Mouse (Mus musculus) urinary bladder, postnatal 36 days (tissue): ENCODE data around the gene Limch1.

Experiments used
- DNase-seq, 2 experiments: peaks; one replicate each; pipeline ENCODE4 v3.0.0; 2022; ENCODE audit warnings: low spot score in 2 of 2, mixed read lengths in 1 of 2

Limch1 gene

DNA sequence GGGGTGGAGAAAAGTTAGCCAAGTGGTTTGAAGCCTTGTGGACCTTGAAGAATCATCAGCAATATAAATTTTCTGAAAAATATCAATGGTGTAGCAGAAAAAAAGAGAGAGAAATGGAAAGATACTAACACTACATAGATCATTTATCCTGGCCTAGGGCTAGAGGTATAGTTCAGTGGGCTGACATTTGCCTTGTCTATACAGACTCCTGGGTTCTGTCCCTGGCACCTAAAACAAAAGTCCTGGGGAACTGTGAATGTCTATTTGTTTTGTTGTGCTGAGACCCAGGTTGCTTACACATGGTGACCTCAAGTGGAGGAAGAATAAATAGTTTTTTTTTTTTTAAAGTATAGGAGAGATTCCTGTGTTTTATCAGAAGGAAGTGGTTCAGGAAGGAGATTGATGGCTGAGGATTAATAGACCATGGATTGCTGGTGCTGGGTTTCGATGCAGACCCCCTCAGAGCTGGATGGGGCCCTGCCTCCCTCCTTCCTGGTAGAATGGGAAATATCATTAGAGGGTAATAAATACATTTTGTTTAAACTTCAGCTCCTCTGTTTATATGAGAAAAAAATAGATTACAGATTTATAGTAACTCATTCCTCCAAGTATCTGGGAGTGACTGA, 40.5 kb downstream of the Limch1 start:
- no peak for DNase-seq

DNA sequence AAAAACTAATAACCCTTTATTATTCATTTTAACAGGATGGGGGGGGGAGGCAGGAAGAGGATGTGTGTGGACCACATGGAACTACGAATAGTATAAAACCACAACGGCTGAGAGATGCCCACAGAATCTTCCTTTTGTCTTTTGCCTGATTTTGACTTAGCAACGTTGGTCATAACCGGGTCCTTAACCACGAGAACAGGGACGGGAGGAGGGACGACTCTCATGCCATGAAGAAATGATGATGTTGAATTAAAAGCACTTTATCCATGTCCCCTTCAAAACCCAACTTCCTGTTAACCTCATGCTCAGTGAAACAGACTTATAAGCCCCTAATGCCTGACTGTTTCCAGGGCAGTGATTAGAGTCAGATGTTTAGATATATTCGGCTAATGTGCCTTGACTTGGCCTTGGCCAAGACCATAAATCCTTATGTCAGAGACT, 41.0 kb downstream of the Limch1 start:
- no peak for DNase-seq

DNA sequence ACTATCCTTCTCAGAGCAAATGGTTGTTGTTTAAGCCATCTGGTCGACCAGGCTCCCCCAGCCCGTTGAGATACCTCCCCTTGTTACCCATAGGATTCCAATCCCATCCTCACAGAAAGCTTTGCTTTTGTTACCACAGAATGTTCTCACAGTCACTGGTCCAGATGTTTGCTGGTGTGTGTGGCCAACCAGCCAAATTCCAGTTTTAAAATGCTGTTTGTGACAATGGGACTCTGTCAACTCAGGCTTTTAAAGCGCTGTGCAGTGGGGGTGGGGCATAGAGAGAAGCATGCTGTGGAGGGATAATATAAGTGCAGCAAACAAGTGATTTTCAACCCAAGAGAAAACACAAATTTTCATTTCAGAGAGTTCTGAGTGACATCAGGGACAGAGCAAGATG, 43.4 kb downstream of the Limch1 start:
- DNase-seq: no peak

DNA sequence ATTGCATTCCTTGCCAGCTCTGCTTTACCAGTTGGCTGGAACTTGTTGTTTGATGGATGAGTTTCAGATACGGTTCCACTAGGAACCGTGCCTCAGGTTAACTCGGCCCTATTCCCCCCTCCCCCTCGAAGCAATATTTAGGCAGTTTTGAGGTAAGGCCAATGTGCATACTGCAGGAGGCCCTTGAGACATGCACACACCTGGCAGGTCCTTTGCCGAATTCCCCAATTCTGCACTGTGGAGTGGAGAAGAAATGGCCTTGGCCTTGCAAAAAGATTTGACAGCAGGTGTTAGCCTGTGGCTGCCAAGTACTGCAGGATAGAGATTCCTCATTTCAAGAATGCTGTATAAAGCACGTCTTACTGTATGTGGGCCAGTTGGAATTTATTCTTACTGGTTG, 45.5 kb downstream of the Limch1 start:
- no peak for DNase-seq

DNA sequence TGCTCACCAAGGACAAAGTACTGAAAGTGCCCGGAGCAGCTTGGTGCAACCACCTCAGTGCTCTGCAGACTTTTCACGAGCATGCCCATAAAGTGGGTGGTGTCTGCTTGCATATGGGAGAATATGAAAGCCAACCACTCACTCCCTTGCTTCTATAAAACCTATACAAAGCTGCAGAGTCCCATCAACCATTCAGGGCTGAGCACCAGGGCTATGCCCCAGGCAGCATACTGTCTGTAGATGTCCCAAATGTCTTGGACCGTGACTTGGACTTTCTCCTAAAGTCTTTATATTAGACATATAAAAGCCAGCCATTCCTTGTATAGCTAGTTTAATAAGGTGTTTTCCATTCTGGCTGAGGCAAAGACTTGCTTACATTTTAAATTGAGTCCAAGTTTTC, 47.6 kb downstream of the Limch1 start:
- no peak for DNase-seq

DNA sequence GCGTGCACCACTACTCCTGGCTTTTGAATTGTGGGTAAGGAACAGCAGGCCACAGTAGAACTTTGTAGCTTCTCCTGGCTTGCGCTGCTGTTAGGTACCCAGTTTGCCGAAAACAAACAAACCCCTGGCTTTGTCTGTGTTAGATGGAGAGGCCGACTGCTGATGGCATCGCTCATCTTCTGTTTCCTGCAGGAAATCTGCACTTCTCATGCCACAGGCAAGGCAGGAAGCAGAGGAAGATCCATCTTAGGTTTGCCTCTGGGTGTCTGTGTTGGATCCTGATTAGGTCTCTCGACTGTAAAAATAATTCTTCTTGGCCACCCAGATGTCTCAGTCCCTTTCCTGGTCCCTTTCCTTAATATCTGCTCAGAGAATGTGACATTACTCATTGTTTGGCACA, 51.7 kb downstream of the Limch1 start:
- no peak for DNase-seq

DNA sequence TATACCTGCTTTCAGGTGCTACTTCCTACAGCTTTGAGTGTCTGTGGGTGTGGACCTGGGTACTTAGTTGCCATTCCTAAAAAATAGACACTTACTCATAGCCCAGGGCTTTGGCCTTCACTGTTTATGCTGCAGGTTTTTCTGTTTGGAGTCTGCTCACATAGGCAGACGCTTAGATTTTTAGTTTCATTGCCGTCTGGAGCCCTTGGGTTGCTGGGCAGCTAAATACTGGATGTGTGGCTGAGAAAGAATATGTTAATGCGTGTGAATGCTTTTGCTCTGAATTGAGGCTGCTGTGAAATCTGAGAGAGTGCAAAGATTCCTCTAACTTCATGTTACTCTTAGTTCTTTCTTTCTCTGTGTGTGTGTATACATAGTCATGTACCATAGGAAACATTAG, 52.5 kb downstream of the Limch1 start:
- no peak for DNase-seq

DNA sequence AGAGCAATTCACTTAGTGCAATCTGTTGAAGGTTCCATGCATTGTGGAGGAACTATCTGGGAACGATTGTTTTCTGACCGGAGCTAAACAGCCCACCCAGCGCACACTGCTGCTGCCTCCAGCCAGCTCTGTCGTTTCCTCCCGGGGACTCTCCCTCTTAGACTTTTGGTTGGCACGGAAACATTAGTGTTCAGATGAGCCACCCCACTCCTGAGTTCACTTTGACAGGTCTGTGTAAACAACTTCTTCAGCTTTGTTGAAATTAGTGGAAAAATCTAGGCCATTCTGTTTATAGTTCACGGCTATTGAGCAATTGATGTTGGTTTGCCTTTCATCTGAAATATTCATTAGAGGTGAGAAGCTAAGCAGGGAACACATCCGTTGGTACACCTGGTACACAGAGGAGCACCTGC, 53.0 kb downstream of the Limch1 start:
- DNase-seq: no peak

DNA sequence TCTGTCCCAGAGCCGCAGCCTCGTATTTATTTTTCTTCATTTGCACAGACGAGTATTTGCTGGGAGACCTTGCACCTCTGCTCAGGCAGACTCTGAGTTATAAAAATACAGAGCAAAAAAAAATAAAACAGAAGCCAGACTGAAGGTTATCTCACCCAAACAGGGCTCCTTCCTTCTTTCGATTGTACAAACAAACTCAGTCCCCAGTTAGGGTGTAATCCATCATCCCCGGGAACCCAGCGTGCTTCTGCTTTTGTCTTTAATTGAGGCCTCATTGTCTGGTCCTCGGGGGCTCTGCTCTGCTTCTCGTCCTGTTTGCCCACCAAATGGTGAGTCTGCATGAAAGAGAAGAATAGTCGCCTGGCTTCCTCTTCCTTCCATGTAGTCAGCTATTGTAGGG, 54.6 kb downstream of the Limch1 start:
- DNase-seq: no peak

DNA sequence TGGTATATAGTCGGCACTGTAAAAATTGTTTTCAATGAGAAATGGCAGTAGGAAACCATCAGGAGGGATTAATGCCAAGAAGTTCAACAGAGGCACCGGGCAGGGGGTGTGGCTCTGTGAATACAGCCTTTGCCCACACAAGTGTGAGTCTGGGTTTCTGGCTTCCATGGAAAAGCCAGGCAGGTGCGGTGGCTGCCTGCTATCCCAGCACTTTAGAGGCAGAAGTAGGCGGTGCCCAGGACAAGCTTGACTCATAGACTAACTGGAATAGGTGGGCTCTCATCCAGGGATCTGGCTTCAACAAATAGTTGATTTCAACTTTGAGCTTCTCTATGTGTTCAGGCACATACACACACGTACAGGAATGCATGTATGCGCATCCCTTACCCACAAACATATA, 55.4 kb downstream of the Limch1 start:
- DNase-seq: no peak

DNA sequence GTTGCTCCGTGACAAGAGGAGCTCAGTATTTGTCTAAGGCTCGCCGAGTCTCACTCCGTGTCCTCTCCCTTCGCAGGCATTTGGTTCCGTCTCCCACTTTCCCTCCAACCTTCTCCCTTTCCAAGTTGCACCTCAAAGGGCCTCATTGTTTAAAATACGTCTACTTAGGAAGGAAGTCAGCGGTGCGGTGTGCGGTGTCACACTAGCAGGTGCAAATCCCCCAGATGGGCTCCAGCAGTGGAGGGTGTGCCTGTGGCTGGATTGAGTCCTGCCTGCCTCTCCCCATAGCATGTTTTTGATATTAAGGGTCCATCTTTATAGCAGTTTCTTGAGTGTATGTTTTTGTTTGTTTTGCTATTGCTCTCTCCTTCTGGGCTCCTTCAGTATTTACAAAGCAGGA, 56.6 kb downstream of the Limch1 start:
- no peak for DNase-seq

DNA sequence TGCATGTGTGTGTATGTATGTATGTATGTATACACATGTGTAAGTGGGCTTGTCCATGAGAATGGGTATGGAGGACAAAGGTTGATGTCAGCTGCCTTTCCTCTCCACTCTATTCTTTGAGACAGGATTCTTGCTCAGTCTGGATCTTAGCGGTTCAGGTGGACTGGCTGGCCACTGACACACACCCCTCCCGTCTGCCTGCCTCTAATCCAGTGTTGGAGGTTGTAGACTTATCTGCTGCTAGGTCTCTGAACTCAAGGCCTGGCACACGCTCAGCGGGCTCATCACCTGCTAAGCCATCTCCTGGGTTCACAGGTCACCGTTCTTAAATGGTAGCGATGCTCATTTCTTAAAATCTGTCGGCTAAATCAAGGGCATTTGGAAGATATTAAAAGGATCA, 60.7 kb downstream of the Limch1 start:
- DNase-seq: no peak

DNA sequence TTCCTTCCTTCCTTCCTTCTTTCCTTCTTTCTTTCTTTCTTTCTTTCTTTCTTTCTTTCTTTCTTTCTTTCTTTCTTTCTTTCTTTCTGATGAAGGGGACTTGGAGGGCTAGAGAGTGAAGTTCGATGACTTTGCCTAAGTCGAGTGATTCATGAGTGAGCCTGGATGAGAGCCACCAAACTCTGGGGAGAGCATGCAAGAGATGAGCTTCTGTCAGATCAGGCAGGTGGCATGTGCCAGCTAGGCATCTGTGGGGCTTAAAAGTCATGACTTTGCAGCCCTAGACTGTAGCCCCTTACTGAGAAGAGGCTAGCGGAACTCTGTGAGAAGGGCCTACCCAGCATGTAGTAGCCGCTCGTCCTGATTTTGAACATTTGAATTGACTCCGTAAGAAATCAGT, 62.1 kb downstream of the Limch1 start:
- DNase-seq: no peak

DNA sequence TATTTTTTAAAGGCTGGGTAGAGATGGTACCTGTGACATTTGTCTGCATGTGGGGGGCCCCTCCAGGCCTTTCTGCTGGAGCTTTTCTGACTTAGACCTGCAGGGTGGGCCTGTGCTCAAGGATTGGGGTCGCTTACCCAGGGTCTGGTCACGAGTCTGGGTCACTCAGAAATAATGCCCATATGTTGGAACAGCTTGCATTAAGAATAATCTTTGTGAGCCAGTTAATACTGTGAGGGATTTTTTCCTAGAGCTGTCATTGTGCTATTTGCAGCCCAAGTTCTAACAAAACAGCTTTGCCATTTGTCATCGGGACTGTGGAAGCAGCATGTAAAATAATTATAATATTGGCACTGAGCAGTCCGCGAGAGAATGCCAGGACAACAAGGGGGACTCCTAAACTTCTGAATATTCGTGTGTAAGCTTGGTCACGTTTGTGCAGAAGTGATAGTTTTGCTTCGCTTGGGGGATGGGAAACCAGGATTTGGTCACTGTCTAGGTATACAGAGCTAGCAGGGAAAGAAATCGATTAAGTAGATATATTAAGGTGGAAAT, 63.5 kb downstream of the Limch1 start:
- DNase-seq: no peak

DNA sequence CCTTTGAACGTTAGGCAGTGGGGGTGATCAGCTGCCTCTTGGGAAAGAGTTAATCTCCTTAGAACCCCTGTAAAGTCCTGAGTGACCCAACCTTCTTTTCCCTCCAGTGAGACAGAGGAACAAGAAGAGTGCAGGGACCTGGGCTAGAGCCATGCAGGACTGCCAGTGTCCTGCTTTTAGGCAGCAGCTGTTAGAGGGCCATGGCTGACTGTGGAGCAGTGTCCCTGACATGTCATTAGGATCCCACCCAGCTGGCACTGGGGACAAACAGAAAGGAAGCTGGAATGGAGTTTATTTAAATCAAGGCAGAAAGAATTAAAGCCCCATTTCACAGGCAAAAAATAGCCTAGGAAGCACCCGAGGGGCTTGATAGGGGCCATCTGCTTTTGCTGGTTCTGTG, 64.8 kb downstream of the Limch1 start:
- DNase-seq: no peak

DNA sequence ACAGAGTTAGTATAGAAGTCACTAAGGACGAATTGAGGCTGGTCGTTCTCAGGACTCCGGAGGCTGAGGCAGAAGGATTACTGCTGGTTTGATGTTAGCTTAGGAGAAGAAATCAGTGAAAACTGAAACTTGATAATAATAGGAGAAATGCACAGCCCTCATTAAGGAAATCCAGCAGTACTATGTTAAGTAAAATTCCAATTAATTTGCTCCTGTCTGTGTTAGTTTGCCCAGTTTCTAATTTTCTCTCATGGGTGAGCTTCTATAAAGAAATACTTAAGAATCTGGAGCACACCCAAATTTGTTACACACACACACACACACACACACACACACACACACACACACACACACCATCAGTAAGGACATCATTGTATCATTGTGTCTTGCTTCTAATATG, 69.0 kb downstream of the Limch1 start:
- DNase-seq: no peak

DNA sequence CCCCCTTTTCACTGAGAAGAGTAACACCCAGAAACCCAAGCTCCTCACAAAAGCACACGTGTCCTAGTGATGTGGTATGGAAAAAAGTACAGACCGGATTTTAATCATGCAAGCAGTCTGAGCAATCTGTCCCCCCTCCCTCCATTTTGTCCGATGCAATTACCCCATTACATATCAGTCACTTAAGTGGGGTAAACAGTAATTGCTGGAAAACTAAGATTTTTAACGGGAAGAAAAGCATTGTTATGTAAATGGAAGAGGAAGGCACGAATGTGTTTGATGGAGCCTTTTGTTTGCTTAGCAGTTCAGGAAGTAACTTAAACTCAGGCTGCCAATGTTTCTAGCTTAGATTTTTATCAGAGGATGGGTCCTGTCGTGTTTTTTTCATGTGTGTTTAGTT, 70.2 kb downstream of the Limch1 start:
- no peak for DNase-seq

DNA sequence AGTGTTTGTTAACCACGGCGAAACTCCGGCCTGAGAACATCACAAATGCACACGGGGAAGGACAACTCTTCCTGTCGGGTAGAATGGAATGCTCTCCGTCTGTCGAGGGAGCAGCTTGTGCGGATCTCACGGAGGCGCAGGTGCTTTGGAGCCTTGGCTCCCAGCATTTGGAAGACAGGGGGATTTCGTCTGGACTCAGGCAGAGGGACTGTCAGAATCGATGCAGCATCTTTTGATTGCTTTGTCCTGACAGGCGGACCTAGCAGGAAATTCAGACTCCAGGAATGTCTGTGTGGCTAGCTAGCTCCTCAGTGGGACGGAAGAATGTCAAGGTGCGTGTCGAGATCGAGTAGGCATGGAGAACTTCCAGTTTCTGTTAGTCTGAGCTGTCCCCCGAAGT, 71.1 kb downstream of the Limch1 start:
- DNase-seq: no peak

DNA sequence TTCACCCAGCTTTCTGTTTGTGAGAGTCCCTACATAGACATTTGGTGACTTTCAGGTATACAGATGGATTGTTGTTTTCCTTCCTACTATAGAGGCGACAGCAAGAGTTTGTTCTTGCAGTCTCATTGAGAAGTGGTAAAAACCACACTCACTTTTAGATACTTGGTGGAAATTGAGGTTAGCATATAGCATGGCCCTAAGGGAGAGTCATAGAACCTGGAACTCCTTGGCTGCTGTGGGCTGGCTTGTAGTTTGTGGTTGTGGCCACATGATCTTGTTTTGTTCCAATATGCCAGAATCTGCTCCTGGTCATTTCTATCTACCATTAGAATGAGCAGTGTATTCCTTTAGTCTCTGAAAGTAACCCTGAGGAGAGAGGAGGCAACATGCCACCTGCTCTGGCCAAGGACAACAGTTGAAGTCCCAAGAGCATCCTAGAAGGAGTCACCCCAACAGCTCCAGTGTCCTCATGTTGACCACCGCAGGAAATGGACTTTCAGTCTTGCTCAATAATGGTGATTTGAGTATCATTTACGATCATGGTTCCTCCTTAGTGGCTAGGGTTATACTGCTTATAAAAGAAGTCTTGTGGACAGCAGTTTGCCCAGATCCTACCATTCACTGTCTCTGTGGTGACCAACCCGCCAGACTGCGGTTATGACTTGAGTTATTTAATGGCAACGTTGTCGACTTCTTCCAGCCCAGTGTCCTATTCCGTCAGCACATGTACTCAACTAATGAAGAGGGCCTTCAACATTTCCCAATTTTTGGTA, 71.7 kb downstream of the Limch1 start:
- DNase-seq: no peak

DNA sequence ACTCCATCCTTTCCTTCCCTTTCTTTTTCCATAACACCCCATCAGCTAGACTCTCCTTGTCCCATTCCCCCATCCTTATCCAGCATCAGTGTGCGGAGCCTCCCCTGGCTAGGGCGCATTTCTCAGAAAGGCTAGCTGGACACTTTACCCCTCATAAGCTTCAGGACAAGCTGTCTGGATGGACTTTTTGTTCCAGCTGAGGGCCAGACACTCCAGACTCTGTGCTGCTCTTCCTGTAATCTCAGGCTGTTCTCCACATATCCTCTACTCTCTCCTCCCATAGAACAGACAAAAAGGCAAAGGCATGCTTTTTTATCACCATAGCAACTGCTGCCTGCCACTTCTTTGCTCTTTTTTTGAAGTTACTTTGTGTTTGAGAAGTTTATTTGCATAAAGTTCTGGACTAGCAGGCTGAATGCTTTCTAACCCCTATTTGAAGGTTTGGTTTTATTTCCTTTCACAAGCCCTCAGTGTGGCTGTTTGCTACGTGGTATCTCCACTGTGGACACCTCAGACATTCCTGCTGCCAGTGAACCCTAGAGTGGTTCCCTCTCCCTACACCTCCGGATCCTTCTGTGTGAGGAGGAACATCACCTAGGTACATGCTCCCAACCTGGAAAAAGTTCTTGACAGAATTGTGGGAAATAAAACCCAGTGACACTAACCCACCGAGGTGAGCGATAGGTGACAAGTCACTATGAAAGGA, 77.0 kb downstream of the Limch1 start:
- no peak for DNase-seq

DNA sequence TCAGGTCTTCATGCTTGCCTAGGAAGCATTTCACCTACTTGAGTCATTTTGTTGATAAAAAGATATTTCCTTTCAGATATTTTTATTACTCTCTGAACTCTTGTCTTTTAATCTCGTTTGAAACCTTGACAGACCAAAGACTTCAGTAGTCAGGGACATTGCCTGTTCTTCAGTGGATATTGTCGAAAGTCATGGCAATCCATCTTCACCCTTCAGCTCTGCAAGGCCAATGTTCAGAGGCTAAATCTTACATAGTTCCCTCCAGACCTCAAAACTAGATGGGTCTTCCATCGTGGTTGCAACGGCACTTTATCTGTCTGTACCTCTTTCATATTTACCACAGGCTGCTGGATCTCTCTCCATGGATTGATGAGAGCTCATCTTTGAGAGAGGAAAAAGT, 80.0 kb downstream of the Limch1 start:
- no peak for DNase-seq

DNA sequence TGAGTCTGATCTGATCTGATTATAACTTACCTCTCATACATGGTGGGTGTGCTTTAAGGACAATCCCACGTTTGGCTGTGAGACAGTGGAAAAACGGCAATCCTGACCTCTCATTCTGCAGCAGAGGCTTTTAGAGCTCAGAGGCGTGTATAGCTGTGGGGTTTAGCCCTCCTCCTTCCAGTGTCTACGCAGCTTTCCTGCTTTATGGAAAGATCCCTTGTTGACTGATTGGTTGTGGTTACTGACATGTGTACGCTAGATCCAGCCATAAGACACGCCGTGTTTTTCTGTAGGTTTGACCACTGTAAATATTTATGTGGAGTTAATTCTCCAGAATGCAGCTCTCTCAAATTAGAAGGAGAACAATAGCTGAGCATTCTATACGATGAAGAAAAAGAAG, 81.2 kb downstream of the Limch1 start:
- DNase-seq: no peak

DNA sequence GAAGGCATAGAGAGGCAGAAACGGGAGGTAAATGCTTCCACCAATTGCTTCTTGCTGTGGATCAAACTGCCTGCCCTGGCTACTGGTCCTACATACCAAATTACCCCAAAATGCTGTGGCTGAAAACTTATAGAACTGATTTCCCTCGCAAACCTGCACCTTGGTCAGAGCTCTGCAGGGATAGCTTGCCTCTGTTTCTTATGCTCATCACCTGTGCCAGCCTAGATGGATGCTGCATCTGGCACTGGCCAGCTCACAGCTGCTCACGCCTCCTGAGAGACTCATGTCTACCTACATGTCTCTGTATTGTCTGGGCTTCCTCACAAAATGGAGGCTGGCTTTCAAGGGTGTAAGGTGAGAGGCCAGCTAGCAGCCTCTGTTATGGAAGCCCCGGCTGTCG, 83.9 kb downstream of the Limch1 start:
- DNase-seq: no peak
